Mouse (Mus musculus) frontal cortex, postnatal 14 days (tissue): Measurements from ENCODE around the gene Mfn2.
A peak's percentile ranks its signal among the peaks of the same experiment; 100 is the strongest.

Experiments used
- DNase-seq, 2 experiments: peaks; one replicate each; pipeline ENCODE4 v3.0.0; 2022; ENCODE audit warnings: low spot score in 2 of 2

Gene Mfn2

GRCm38 (mm10) chr4:147904313-147905089, at the start of gene Mfn2:
Mfn2 (minus strand) TSS chr4:147904704.
- DNase-seq: peak; percentile 84 to 86

- DNase-seq: no peak
These were observed 49.1 kb upstream of the Mfn2 start for GRCm38 (mm10) chr4:147953590-147953989.

- no peak for DNase-seq
These were observed 43.0 kb upstream of the Mfn2 start for GRCm38 (mm10) chr4:147947511-147947910.

GRCm38 (mm10) chr4:147943005-147943404, 38.5 kb upstream of the Mfn2 start:
- no peak for DNase-seq

- DNase-seq: peak in 1 of 2 experiments; percentile 26
These were observed 36.8 kb upstream of the Mfn2 start for GRCm38 (mm10) chr4:147941045-147942020.

GRCm38 (mm10) chr4:147940576-147941044, 36.1 kb upstream of the Mfn2 start, which contains the start of gene 2510039O18Rik:
2510039O18Rik (plus strand) TSS chr4:147940895.
- DNase-seq: peak; percentile 76 to 77

GRCm38 (mm10) chr4:147940111-147940510, 35.6 kb upstream of the Mfn2 start:
- DNase-seq: no peak

GRCm38 (mm10) chr4:147938148-147939096, 33.9 kb upstream of the Mfn2 start:
- DNase-seq: no peak

GRCm38 (mm10) chr4:147937486-147937885, 33.0 kb upstream of the Mfn2 start:
- no peak for DNase-seq

GRCm38 (mm10) chr4:147937021-147937420, 32.5 kb upstream of the Mfn2 start:
- no peak for DNase-seq

- DNase-seq: peak; percentile 52 to 71
These were observed 31.9 kb upstream of the Mfn2 start, which contains the start of gene Plod1 for GRCm38 (mm10) chr4:147936331-147936954. Plod1 (minus strand) TSS chr4:147936767.

- no peak for DNase-seq
These were observed 31.4 kb upstream of the Mfn2 start for GRCm38 (mm10) chr4:147935904-147936303.

GRCm38 (mm10) chr4:147934611-147935010, 30.1 kb upstream of the Mfn2 start:
- DNase-seq: no peak

GRCm38 (mm10) chr4:147934134-147934533, 29.6 kb upstream of the Mfn2 start:
- DNase-seq: no peak

- no peak for DNase-seq
These were observed 26.4 kb upstream of the Mfn2 start for GRCm38 (mm10) chr4:147930946-147931345.

- DNase-seq: no peak
These were observed 24.0 kb upstream of the Mfn2 start for GRCm38 (mm10) chr4:147928540-147928939.

- DNase-seq: no peak
These were observed 23.6 kb upstream of the Mfn2 start for GRCm38 (mm10) chr4:147928136-147928535.

- DNase-seq: no peak
These were observed 23.2 kb upstream of the Mfn2 start for GRCm38 (mm10) chr4:147927705-147928104.

GRCm38 (mm10) chr4:147922341-147922740, 17.8 kb upstream of the Mfn2 start:
- DNase-seq: no peak

- DNase-seq: no peak
These were observed 16.5 kb upstream of the Mfn2 start for GRCm38 (mm10) chr4:147920973-147921372.
